Mouse (Mus musculus) testis, adult 2 months (tissue): ENCODE results near the gene Gm17606.

Experiments
- CTCF ChIP-seq: fragments of 200-500 bp; IDR thresholded peaks from 2 replicates; pipeline ENCODE4 v1.5.1; 2012; ENCODE audit warnings: low read depth, mild to moderate bottlenecking, inconsistent platforms, low read length, moderate library complexity; ENCODE audit not compliant: control insufficient read depth, insufficient read depth, insufficient replicate concordance
- POLR2A ChIP-seq: fragments of 200-500 bp; IDR thresholded peaks from 2 replicates; pipeline ENCODE4 v1.6.1; 2012; ENCODE audit warnings: low read depth, mild to moderate bottlenecking, inconsistent platforms, low read length, moderate library complexity; ENCODE audit not compliant: control insufficient read depth

GRCm38 (mm10) chr14:54647900-54648299 is 7.1 kb downstream of the Gm17606 start:
- TF ChIP-seq CTCF (no peak), POLR2A (no peak)
